Mouse (Mus musculus) limb, embryonic 10.5 days (tissue): ENCODE measurements around the gene Gm8206. TPM values are rescaled to one million over a fixed set of nuclear protein-coding genes. Genes with fewer than 3 reads are reported as not detected.
"Not testable (repeated sequence)": the region's sequence is repeated elsewhere in the genome, so short reads cannot be mapped to it uniquely, and the experiment has no call there.

Source experiments
- DNase-seq: peaks from one replicate; pipeline ENCODE4 v3.0.0-alpha.2; 2017; ENCODE audit warnings: low spot score
- H3K27ac ChIP-seq: fragments of 300-500 bp; sonication (generic); 2 replicates; pipeline ENCODE4 v1.5.1; 2016; ENCODE audit warnings: mild to moderate bottlenecking
- H3K27me3 ChIP-seq: fragments of 300-500 bp; sonication (generic); 2 replicates; pipeline ENCODE4 v1.6.1; 2016; ENCODE audit warnings: low read depth, mild to moderate bottlenecking; ENCODE audit not compliant: poor library complexity, severe bottlenecking
- H3K36me3 ChIP-seq: fragments of 300-500 bp; sonication (generic); 2 replicates; pipeline ENCODE4 v1.6.1; 2016; ENCODE audit warnings: mild to moderate bottlenecking, moderate library complexity
- H3K4me1 ChIP-seq: fragments of 300-500 bp; sonication (generic); 2 replicates; pipeline ENCODE4 v1.6.1; 2016
- H3K4me3 ChIP-seq: fragments of 300-500 bp; sonication (generic); 2 replicates; pipeline ENCODE4 v1.5.1; 2016; ENCODE audit warnings: mild to moderate bottlenecking, moderate library complexity
- H3K9me3 ChIP-seq: fragments of 300-500 bp; sonication (generic); replicated peaks from 2 replicates; pipeline ENCODE4 v1.6.1; 2016; ENCODE audit warnings: mild to moderate bottlenecking
- WGBS: fragments of 180-500 bp; shearing (Covaris S2); methylation state at CpG from one replicate; pipeline ENCODE4 v1.1.7; 2016; 5-methylcytosine and 5-hydroxymethylcytosine counted together
- polyA plus RNA-seq: library from polyadenylated mRNA; unstranded; fragments of >200 nt; fragmentation: Nextera tagmentation; extraction: Ambion mirVana; gene quantifications from 2 replicates; pipeline ENCODE4 v1.2.1, GENCODE M21; 2016

Gm8206 gene
- polyA plus RNA-seq: 1.2 and 1.3 TPM in 2 replicates

DNA sequence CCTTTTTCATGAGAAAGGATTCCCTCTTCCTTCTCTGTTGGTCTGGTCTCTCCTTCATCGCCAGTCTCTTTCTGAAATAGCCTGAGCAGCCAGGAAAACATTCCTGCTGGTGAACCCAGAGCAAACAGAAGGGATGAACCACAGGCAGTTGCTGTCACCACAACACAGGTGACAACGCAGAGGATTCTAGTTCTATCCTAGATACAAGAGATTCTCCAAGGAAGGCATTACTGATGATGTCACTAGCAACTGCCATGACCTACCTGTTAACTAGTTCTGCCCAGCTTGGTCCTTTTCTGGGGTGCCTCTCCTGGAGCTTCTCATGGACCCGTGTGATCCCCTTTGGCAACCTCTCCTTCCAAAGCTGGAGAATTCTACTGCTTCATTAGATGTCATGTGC lies at the start of gene Gm8206:
TSS of gene Gm8206 (minus strand) at position 101 of the 400 bp plus-strand sequence.
- not testable (repeated sequence) for H3K27me3 ChIP-seq, H3K4me3 ChIP-seq, H3K36me3 ChIP-seq, H3K4me1 ChIP-seq, DNase-seq, H3K27ac ChIP-seq, H3K9me3 ChIP-seq
- WGBS: 84% methylated on average over 3 of the region's 3 CpGs

DNA sequence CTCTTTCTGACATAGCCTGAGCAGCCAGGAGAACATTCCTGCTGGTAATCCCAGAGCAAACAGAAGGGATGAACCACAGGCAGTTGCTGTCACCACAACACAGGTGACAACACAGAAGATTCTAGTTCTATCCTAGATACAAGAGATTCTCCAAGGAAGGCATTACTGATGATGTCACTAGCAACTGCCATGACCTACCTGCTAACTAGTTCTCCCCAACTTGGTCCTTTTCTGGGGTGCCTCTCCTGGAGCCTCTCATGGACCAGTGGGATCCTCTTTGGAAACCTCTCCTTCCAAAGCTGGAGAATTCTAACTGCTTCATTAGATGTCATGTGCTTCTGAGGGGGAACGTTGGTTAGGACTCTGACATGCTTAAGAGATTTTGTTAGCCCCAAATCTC lies 32.0 kb upstream of the Gm8206 start, which contains the start of gene Gm3476:
TSS of gene Gm3476 (minus strand) at position 101 of the 400 bp plus-strand sequence.
- not testable (repeated sequence) for H3K27ac ChIP-seq, H3K9me3 ChIP-seq, DNase-seq, H3K4me1 ChIP-seq, H3K27me3 ChIP-seq, H3K4me3 ChIP-seq, H3K36me3 ChIP-seq
- WGBS: no CpG with 5 or more reads among the region's 1 CpGs

DNA sequence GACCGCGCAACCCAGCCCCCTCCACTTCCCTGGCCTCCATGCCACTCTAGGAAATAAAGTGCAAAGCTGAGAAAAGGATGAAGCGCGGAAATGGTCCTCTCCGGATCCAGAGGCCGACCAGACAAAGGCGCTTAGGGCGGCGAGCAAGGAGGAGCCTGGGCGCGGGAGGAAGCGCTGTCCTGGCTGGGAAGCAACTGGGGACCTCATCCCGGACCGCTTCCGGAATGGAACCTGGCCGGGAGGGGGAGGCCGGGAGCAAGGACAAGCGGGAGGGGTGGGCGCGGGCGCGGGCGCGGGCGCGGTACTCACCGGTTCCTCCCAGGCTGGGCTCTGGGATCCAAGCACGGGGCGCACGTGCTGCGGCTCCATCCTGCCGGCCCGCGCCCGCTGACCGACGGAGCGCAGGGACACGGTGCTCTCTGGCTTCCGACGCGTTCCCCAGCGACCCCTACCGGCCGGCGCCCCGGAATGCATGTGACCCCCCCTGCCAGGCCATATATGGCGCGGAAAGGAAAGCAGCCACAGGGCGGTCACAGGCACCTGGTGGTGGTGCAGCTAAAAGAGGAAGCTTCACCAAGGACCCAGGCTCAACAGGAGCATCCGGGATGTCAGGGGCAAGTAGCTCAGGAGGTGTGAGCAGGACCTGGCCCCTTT lies 14.7 kb upstream of the Gm8206 start, which contains the start of gene Gm3468:
TSS of gene Gm3468 (minus strand) at position 394 of the 654 bp plus-strand sequence.
- not testable (repeated sequence) for H3K4me1 ChIP-seq, H3K36me3 ChIP-seq, H3K9me3 ChIP-seq, H3K27me3 ChIP-seq
- peak; percentile 88 for DNase-seq
- WGBS: under 1% methylated on average over 39 of the region's 51 CpGs
- Histone ChIP-seq H3K4me3 (peak within 1 kb of the TSS; percentile 42), H3K27ac (peak within 1 kb of the TSS; percentile 58)

DNA sequence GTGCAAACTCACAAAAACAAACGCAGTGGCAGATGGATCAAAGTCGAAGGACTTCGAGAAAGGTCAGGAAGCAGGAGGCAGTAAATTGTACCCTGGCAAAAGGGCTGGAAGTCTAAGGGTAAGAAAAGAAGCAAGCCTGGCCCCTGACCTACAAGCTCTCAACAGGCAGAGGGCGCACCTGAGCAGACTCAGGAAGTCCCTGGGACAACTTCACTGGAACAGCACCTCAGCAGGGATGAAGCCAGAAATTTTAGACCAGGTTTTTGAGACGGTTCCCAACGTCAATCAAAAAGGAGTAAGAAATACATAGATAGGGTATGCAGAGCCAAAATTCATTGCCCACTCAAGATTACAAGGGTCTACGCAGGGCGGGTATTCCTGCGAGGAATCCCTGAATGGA lies 13.8 kb upstream of the Gm8206 start:
- not testable (repeated sequence) for H3K27ac ChIP-seq, H3K9me3 ChIP-seq, H3K36me3 ChIP-seq, H3K4me1 ChIP-seq, DNase-seq, H3K4me3 ChIP-seq, H3K27me3 ChIP-seq
- WGBS: 11% methylated on average over 9 of the region's 9 CpGs

DNA sequence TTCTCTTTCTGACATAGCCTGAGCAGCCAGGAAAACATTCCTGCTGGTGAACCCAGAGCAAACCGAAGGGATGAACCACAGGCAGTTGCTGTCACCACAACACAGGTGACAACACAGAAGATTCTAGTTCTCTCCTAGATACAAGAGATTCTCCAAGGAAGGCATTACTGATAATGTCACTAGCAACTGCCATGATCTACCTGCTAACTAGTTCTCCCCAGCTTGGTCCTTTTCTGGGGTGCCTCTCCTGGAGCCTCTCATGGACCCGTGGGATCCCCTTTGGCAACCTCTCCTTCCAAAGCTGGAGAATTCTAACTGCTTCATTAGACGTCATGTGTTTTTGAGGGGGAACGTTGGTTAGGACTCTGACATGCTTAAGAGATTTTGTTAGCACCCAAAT lies 35.6 kb downstream of the Gm8206 start, which contains the start of gene Gm6337:
TSS of gene Gm6337 (minus strand) at position 101 of the 400 bp plus-strand sequence.
- not testable (repeated sequence) for H3K4me1 ChIP-seq, H3K27ac ChIP-seq, H3K4me3 ChIP-seq, DNase-seq, H3K9me3 ChIP-seq, H3K27me3 ChIP-seq, H3K36me3 ChIP-seq
- WGBS: 89% methylated on average over 4 of the region's 4 CpGs

DNA sequence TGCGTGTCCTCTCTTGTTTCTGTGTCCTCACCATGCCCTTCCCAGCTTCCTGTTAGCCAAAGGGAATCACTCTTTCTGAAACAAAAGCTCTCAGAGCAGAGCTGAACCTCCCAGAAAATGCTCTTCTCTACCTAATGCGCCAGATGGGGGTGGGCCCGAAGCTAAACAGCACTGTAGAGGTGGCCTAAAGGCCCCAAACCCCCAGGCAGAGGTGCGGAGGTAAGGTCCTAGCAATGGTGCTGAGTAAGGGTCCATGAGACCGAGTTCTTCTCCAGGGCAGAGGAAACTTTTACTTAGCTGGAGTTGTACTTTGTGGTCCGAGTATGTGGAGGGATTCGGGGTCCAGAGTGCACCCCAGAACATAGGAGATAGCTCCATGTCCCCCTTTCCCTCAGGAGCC lies 106.6 kb downstream of the Gm8206 start:
- not testable (repeated sequence) for H3K36me3 ChIP-seq, DNase-seq, H3K4me1 ChIP-seq, H3K27ac ChIP-seq, H3K27me3 ChIP-seq, H3K9me3 ChIP-seq, H3K4me3 ChIP-seq
- WGBS: 89% methylated on average over 7 of the region's 7 CpGs

DNA sequence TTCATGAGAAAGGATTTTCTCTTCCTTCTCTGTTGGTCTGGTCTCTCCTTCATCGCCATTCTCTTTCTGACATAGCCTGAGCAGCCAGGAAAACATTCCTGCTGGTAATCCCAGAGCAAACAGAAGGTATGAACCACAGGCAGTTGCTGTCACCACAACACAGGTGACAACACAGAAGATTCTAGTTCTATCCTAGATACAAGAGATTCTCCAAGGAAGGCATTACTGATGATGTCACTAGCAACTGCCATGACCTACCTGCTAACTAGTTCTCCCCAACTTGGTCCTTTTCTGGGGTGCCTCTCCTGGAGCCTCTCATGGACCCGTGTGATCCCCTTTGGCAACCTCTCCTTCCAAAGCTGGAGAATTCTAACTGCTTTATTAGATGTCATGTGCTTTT lies 114.7 kb downstream of the Gm8206 start, which contains the start of gene Gm3453:
TSS of gene Gm3453 (minus strand) at position 101 of the 400 bp plus-strand sequence.
- H3K4me1 ChIP-seq, H3K9me3 ChIP-seq, DNase-seq, H3K27ac ChIP-seq, H3K27me3 ChIP-seq, H3K36me3 ChIP-seq, H3K4me3 ChIP-seq: not testable (repeated sequence)
- 64% methylated on average over 2 of the region's 2 CpGs for WGBS

Other genes starting within 250 kb of the Gm8206 start
- gene Gm8237, start 213.6 kb downstream of the Gm8206 start, polyA plus RNA-seq: 0.06 and 0.10 TPM in 2 replicates
- gene Gm3248, start 132.2 kb downstream of the Gm8206 start, polyA plus RNA-seq: 0.20 and 0.46 TPM in 2 replicates
- gene Gm3453, start 114.8 kb downstream of the Gm8206 start, polyA plus RNA-seq: not detected in 2 replicates
- gene Gm6337, start 35.7 kb downstream of the Gm8206 start, polyA plus RNA-seq: not detected in 2 replicates
- 2.2 and 2.5 TPM in 2 replicates for gene Gm3468, start 14.7 kb upstream of the Gm8206 start, polyA plus RNA-seq
- gene Gm3476, start 31.9 kb upstream of the Gm8206 start, polyA plus RNA-seq: not detected in 2 replicates
- gene Gm21560, start 125.3 kb upstream of the Gm8206 start, polyA plus RNA-seq: not detected in 2 replicates
- gene Gm3411, start 193.3 kb upstream of the Gm8206 start, polyA plus RNA-seq: 1.4 and 1.5 TPM in 2 replicates
- gene Gm21103, start 210.9 kb upstream of the Gm8206 start, polyA plus RNA-seq: not detected in 2 replicates
- not detected in 2 replicates for gene Gm3618, start 249.7 kb upstream of the Gm8206 start, polyA plus RNA-seq